Mouse (Mus musculus) adrenal gland, adult 8-10 months (tissue): Measurements from ENCODE around the gene Arid5a. TPM values are rescaled to one million over a fixed set of nuclear protein-coding genes. Genes with fewer than 3 reads are reported as not detected.

Source experiments
- DNase-seq: peaks from one replicate; pipeline ENCODE4 v3.0.0; 2022
- total RNA-seq, 4 experiments: library from RNA; stranded (reverse); gene quantifications; 2 replicates each; pipeline ENCODE4 v1.2.4; 2022

Gene Arid5a
- total RNA-seq, 4 experiments from 2014 or later = 4.0 to 6.3 (median 4.9) TPM

- no peak for DNase-seq
These were observed 10.9 kb upstream of the Arid5a start for GRCm38 (mm10) chr1:36296466-36297149.

GRCm38 (mm10) chr1:36298107-36298506, 9.4 kb upstream of the Arid5a start:
- DNase-seq = no peak

- DNase-seq = no peak
These were observed 8.4 kb upstream of the Arid5a start for GRCm38 (mm10) chr1:36299126-36299525.

GRCm38 (mm10) chr1:36299676-36300075, 7.9 kb upstream of the Arid5a start:
- DNase-seq = no peak

GRCm38 (mm10) chr1:36300486-36300885, 7.0 kb upstream of the Arid5a start:
- DNase-seq = no peak

- no peak for DNase-seq
These were observed 5.3 kb upstream of the Arid5a start for GRCm38 (mm10) chr1:36302273-36302672.

- no peak for DNase-seq
These were observed 4.6 kb upstream of the Arid5a start for GRCm38 (mm10) chr1:36302957-36303356.

- DNase-seq = peak; percentile 77
These were observed 3.9 kb upstream of the Arid5a start for GRCm38 (mm10) chr1:36303381-36304320.

- DNase-seq = no peak
These were observed 2.8 kb upstream of the Arid5a start for GRCm38 (mm10) chr1:36304764-36305163.

- DNase-seq = no peak
These were observed 1.4 kb upstream of the Arid5a start for GRCm38 (mm10) chr1:36306120-36306519.

- no peak for DNase-seq
These were observed 425 bp upstream of the Arid5a start for GRCm38 (mm10) chr1:36307121-36307494.

- DNase-seq = no peak
These were observed 943 bp downstream of the Arid5a start for GRCm38 (mm10) chr1:36308451-36308901.

- DNase-seq = no peak
These were observed 1.5 kb downstream of the Arid5a start for GRCm38 (mm10) chr1:36308966-36309475.

- no peak for DNase-seq
These were observed 2.0 kb downstream of the Arid5a start for GRCm38 (mm10) chr1:36309498-36309901.

- peak; percentile 73 for DNase-seq
These were observed 7.6 kb downstream of the Arid5a start for GRCm38 (mm10) chr1:36314959-36315775.

GRCm38 (mm10) chr1:36315776-36316100, 8.2 kb downstream of the Arid5a start:
- DNase-seq = no peak

GRCm38 (mm10) chr1:36321164-36321563, 13.6 kb downstream of the Arid5a start:
- DNase-seq = no peak

GRCm38 (mm10) chr1:36321829-36322573, 14.5 kb downstream of the Arid5a start:
- no peak for DNase-seq

GRCm38 (mm10) chr1:36323076-36323475, 15.5 kb downstream of the Arid5a start:
- DNase-seq = no peak

GRCm38 (mm10) chr1:36323746-36324448, 16.4 kb downstream of the Arid5a start:
- peak; percentile 52 for DNase-seq

GRCm38 (mm10) chr1:36325900-36326321, 18.4 kb downstream of the Arid5a start:
- DNase-seq = peak; percentile 58
